Mouse (Mus musculus): Measurements from ENCODE around the gene Avpr1b. TPM values are rescaled to one million over a fixed set of nuclear protein-coding genes. Genes with fewer than 3 reads are reported as not detected.

Gene Avpr1b
- 0.02 and 0.04 TPM in 2 replicates for polyA plus RNA-seq (2015; fragmentation: Nextera tagmentation; extraction: Ambion mirVana)

- H3K4me1 ChIP-seq (replicated peaks; ENCODE audit: control insufficient read depth, insufficient read depth): no peaks in the 10 kb centered on the region
- no peak within 1 kb of the TSS for H3K4me2 ChIP-seq (replicated peaks; ENCODE audit: low read depth)
- H3K27ac ChIP-seq (replicated peaks): no peak within 1 kb of the TSS
- H3K4me3 ChIP-seq (ENCODE audit: low read depth, low read length): no peak within 1 kb of the TSS
- TF ChIP-seq EP300 (optimal IDR thresholded peaks at IDR 0.05) (no peak), CTCF (IDR thresholded peaks at IDR 0.05; ENCODE audit: low read depth) (no peak)
- no peak within 1 kb of the TSS for H3K9ac ChIP-seq (ENCODE audit: low read length)
- no peaks in the 10 kb centered on the region for H3K36me3 ChIP-seq (ENCODE audit: control insufficient read depth, insufficient read depth, low read length)
- WGBS: 15% methylated on average over 12 of the region's 12 CpGs
- H3K9me3 ChIP-seq (ENCODE audit: control insufficient read depth, low read length): no peaks in the 10 kb centered on the region
- DNase-seq (ENCODE audit: low spot score): no peak
- H3K27me3 ChIP-seq (ENCODE audit: control insufficient read depth, insufficient read depth, low read length): no peaks in the 10 kb centered on the region
- ATAC-seq (ENCODE audit: low FRiP score, low TSS enrichment): no peak
Measured at GRCm38 (mm10) chr1:131598905-131599304, at the start of gene Avpr1b. TSS of gene Avpr1b (plus strand) at chr1:131599239.

GRCm38 (mm10) chr1:131551956-131552355 is 47.1 kb upstream of the Avpr1b start:
- WGBS: 83% methylated on average over 2 of the region's 2 CpGs
- H3K27ac ChIP-seq (replicated peaks): no peak overlapping the region
- no peak overlapping the region for H3K9ac ChIP-seq (ENCODE audit: low read length)
- H3K9me3 ChIP-seq (ENCODE audit: control insufficient read depth, low read length): no peaks in the 10 kb centered on the region
- no peak for DNase-seq (ENCODE audit: low spot score)
- H3K27me3 ChIP-seq (ENCODE audit: control insufficient read depth, insufficient read depth, low read length): no peaks in the 10 kb centered on the region
- no peaks in the 10 kb centered on the region for H3K36me3 ChIP-seq (ENCODE audit: control insufficient read depth, insufficient read depth, low read length)
- 0 out of 2 replicates have a peak, but pooled peaks cover 3% of the 10 kb centered on the region for H3K4me1 ChIP-seq (replicated peaks; ENCODE audit: control insufficient read depth, insufficient read depth)
- H3K4me3 ChIP-seq (ENCODE audit: low read depth, low read length): no peak overlapping the region
- no peak for ATAC-seq (ENCODE audit: low FRiP score, low TSS enrichment)
- TF ChIP-seq EP300 (optimal IDR thresholded peaks at IDR 0.05) (no peak), CTCF (IDR thresholded peaks at IDR 0.05; ENCODE audit: low read depth) (no peak)
- H3K4me2 ChIP-seq (replicated peaks; ENCODE audit: low read depth): no peak overlapping the region

GRCm38 (mm10) chr1:131553428-131553827 is 45.6 kb upstream of the Avpr1b start:
- Histone ChIP-seq H3K27ac (replicated peaks) (no peak overlapping the region), H3K27me3 (ENCODE audit: control insufficient read depth, insufficient read depth, low read length) (no peaks in the 10 kb centered on the region), H3K4me1 (replicated peaks; ENCODE audit: control insufficient read depth, insufficient read depth) (0 out of 2 replicates have a peak, but pooled peaks cover 3% of the 10 kb centered on the region), H3K9ac (ENCODE audit: low read length) (no peak overlapping the region), H3K4me3 (ENCODE audit: low read depth, low read length) (no peak overlapping the region), H3K4me2 (replicated peaks; ENCODE audit: low read depth) (no peak overlapping the region), H3K9me3 (ENCODE audit: control insufficient read depth, low read length) (no peaks in the 10 kb centered on the region), H3K36me3 (ENCODE audit: control insufficient read depth, insufficient read depth, low read length) (no peaks in the 10 kb centered on the region)
- DNase-seq (ENCODE audit: low spot score): no peak
- no peak for ATAC-seq (ENCODE audit: low FRiP score, low TSS enrichment)
- TF ChIP-seq EP300 (optimal IDR thresholded peaks at IDR 0.05) (no peak), CTCF (IDR thresholded peaks at IDR 0.05; ENCODE audit: low read depth) (no peak)

GRCm38 (mm10) chr1:131555042-131555812 is 43.8 kb upstream of the Avpr1b start:
- no peak overlapping the region for H3K4me3 ChIP-seq (ENCODE audit: low read depth, low read length)
- peak; percentile 92 for ATAC-seq (ENCODE audit: low FRiP score, low TSS enrichment)
- H3K27me3 ChIP-seq (ENCODE audit: control insufficient read depth, insufficient read depth, low read length): no peaks in the 10 kb centered on the region
- 3% methylated on average over 13 of the region's 13 CpGs for WGBS
- TF ChIP-seq EP300 (optimal IDR thresholded peaks at IDR 0.05) (no peak), CTCF (IDR thresholded peaks at IDR 0.05; ENCODE audit: low read depth) (peak; percentile 98)
- H3K9me3 ChIP-seq (ENCODE audit: control insufficient read depth, low read length): no peaks in the 10 kb centered on the region
- no peak overlapping the region for H3K27ac ChIP-seq (replicated peaks)
- peak; percentile 83 for DNase-seq (ENCODE audit: low spot score)
- H3K4me2 ChIP-seq (replicated peaks; ENCODE audit: low read depth): no peak overlapping the region
- no peaks in the 10 kb centered on the region for H3K4me1 ChIP-seq (replicated peaks; ENCODE audit: control insufficient read depth, insufficient read depth)
- no peaks in the 10 kb centered on the region for H3K36me3 ChIP-seq (ENCODE audit: control insufficient read depth, insufficient read depth, low read length)
- no peak overlapping the region for H3K9ac ChIP-seq (ENCODE audit: low read length)

- H3K27me3 ChIP-seq (ENCODE audit: control insufficient read depth, insufficient read depth, low read length): no peaks in the 10 kb centered on the region
- no peaks in the 10 kb centered on the region for H3K9me3 ChIP-seq (ENCODE audit: control insufficient read depth, low read length)
- no peaks in the 10 kb centered on the region for H3K4me1 ChIP-seq (replicated peaks; ENCODE audit: control insufficient read depth, insufficient read depth)
- H3K27ac ChIP-seq (replicated peaks): no peak overlapping the region
- no peaks in the 10 kb centered on the region for H3K36me3 ChIP-seq (ENCODE audit: control insufficient read depth, insufficient read depth, low read length)
- TF ChIP-seq CTCF (IDR thresholded peaks at IDR 0.05; ENCODE audit: low read depth) (no peak), EP300 (optimal IDR thresholded peaks at IDR 0.05) (no peak)
- ATAC-seq (ENCODE audit: low FRiP score, low TSS enrichment) (no peak), DNase-seq (ENCODE audit: low spot score) (no peak)
- no peak overlapping the region for H3K4me2 ChIP-seq (replicated peaks; ENCODE audit: low read depth)
- H3K4me3 ChIP-seq (ENCODE audit: low read depth, low read length): no peak overlapping the region
- no peak overlapping the region for H3K9ac ChIP-seq (ENCODE audit: low read length)
Measured at GRCm38 (mm10) chr1:131560500-131560899, 38.5 kb upstream of the Avpr1b start.

- no peak for ATAC-seq (ENCODE audit: low FRiP score, low TSS enrichment)
- no peak for DNase-seq (ENCODE audit: low spot score)
- 92% methylated on average over 2 of the region's 2 CpGs for WGBS
- TF ChIP-seq CTCF (IDR thresholded peaks at IDR 0.05; ENCODE audit: low read depth): no peak
- no peak for TF ChIP-seq EP300 (optimal IDR thresholded peaks at IDR 0.05)
- Histone ChIP-seq H3K36me3 (ENCODE audit: control insufficient read depth, insufficient read depth, low read length) (no peaks in the 10 kb centered on the region), H3K4me3 (ENCODE audit: low read depth, low read length) (no peak overlapping the region), H3K4me2 (replicated peaks; ENCODE audit: low read depth) (no peak overlapping the region), H3K27me3 (ENCODE audit: control insufficient read depth, insufficient read depth, low read length) (no peaks in the 10 kb centered on the region), H3K9ac (ENCODE audit: low read length) (no peak overlapping the region), H3K9me3 (ENCODE audit: control insufficient read depth, low read length) (no peaks in the 10 kb centered on the region), H3K27ac (replicated peaks) (no peak overlapping the region), H3K4me1 (replicated peaks; ENCODE audit: control insufficient read depth, insufficient read depth) (no peaks in the 10 kb centered on the region)
Measured at GRCm38 (mm10) chr1:131562081-131562480, 37.0 kb upstream of the Avpr1b start.
